Mouse (Mus musculus): ENCODE data around the gene Ssc4d.

DNA sequence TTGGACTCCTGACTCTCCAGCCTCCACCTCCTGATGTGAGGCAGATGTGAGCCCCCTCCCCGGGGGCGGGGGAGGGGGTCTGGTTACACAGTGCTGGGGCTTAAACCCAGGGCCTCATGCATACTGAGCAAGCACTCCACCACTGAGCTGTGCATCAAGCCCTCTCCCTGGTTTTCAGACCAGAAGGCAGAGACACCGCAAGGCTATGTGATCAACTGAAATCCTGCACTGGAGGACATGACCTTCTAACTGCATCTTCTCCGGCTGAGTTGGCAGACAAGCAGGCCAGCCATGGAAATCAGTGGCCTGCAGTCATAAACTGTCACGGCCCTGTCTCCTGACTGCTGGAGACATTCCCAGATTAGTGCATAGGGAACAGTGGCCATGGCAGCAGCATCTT is 33.7 kb downstream of the Ssc4d start:
- TF ChIP-seq CTCF (IDR thresholded peaks at IDR 0.05) (no peak), EP300 (IDR thresholded peaks at IDR 0.05) (no peak)
